ENCODE assay signal across 8 mouse cellular contexts in the genomic region with DNA sequence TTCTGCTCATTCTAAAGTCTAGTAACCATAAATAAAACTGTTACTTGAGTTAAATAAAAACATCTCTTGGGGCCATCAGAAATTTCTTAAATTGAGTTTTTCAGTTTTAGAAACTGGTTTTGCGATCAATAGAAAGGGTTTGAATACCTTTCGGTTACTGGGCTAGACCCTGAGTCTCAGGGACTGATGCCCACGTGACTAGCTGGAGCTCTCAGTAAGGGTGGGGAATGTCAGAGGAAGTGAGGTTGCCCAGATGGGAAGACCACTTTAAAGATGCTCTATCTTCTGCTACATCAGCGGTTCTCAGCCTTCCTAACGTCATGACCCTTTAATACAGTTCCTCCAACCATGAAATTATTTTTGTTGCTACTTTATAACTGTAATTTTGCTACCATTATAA.
"Had no signal": no experiment of that assay in that cellular context is flagged by ENCODE, and none has a peak within 500 bp of the region (broad histone marks: within the 10 kb centered on the region; RNA-seq: fewer than 3 reads in every experiment).

No protein-coding gene starts in this region.

- H3K27me3 ChIP-seq: megakaryocyte, embryonic 14.5 days; midbrain, embryonic 12.5 days; neural tube, embryonic 15.5 days had no signal

- H3K9ac ChIP-seq: midbrain, embryonic 12.5 days had no signal

- H3K4me1 ChIP-seq: limb, embryonic 10.5 days; midbrain, embryonic 12.5 days had no signal

- H3K27ac ChIP-seq: left cerebral cortex, adult 2 months; limb, embryonic 10.5 days; midbrain, embryonic 12.5 days; neural tube, embryonic 15.5 days; stomach, postnatal 0 days had no signal

- ATAC-seq: intestine, postnatal 0 days; lung, postnatal 0 days had no signal

- H3K9me3 ChIP-seq: limb, embryonic 10.5 days; midbrain, embryonic 12.5 days; neural tube, embryonic 15.5 days had no signal

- H3K36me3 ChIP-seq: limb, embryonic 10.5 days; midbrain, embryonic 12.5 days; neural tube, embryonic 15.5 days had no signal

- H3K4me3 ChIP-seq: midbrain, embryonic 12.5 days had no signal
